Mouse (Mus musculus): ENCODE measurements around the gene Fktn.

GRCm38 (mm10) chr4:53795086-53795485 is 81.3 kb downstream of the Fktn start:
- TF ChIP-seq CTCF (IDR thresholded peaks at IDR 0.05; ENCODE audit: low read depth, low read length) (no peak), POLR2A (IDR thresholded peaks at IDR 0.05; ENCODE audit: extremely low read depth, insufficient read depth, low read length) (no peak)

Measured in liver, adult 2 months (tissue).